8 mouse cellular contexts compared by ENCODE assay signal in the genomic region with DNA sequence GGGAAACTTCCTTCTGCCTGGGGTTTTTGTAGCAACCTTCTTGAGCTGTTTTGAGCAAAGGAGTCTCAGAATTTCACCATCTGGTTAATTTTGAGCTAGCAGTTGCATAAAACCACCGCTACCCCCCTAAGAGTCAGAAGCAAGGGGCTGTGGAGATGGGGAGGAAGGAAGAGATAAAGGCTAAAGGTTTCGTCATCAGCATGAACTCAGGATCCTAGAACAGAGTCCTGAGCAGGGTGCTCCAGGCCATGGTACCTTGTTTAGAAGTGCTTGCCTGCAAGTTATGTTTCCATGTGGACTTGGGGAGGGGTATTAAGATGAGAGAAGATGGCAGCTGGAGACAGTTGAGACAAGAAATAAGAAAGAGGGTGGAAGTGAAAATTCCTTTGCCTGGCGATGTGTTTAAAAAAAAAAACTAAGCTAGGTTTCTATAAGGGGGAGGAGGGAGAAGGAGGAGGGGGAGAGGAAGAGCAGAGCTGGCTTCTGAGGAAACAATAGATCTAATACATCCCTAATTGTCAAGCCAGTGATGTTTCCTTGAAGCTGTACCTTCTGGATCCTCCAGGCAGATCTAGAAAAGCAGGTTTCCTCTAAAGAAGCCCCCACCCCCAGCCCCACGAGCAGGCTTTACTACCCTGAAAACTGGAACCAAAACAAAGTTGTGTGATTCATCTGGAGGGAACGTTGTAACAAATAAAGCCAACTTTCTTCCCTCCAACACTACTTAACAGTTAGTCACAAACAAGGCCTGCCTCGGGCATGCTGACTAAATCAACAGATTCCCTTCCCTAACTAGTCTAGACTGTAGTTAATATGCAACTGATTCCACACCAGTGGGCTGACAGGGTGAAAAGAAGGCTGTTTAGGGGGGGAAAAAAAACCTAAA. TPM values are rescaled to one million over a fixed set of nuclear protein-coding genes. Genes with fewer than 3 reads are reported as not detected.
DNase-seq lines count a peak whose midpoint lies in the region; ATAC-seq and TF ChIP-seq lines count a peak whose summit lies in the region.

No protein-coding gene starts in this region.

- peak overlapping the region; percentile 64 to 100; a peak in 3 of 4 replicates for H3K27ac ChIP-seq in heart, embryonic 14.5 days (replicated peaks in 1 of 2; ENCODE audit: control insufficient read depth in 1 of 2, insufficient read depth in 1 of 2, low read depth in 2 of 2, low read length in 2 of 2)
- H3K27ac ChIP-seq in midbrain, embryonic 11.5 days (ENCODE audit: low read depth, low read length) = peak overlapping the region; percentile 84

- H3K4me2 ChIP-seq in heart, embryonic 14.5 days (ENCODE audit: low read length) = peak overlapping the region; percentile 80
- peak overlapping the region; percentile 72 for H3K4me2 ChIP-seq in midbrain, embryonic 11.5 days

- H3K9ac ChIP-seq in heart, embryonic 14.5 days (ENCODE audit: low read length) = peak overlapping the region; percentile 92
- H3K9ac ChIP-seq in midbrain, embryonic 11.5 days (ENCODE audit: low read length) = peak overlapping the region; percentile 99

- H3K4me1 ChIP-seq in heart, embryonic 14.5 days (ENCODE audit: control insufficient read depth in 2 of 2, insufficient read depth in 2 of 2, low read length in 2 of 2) = peaks cover 10 to 35% of the 10 kb centered on the region in 2 experiments
- peaks cover 7% of the 10 kb centered on the region for H3K4me1 ChIP-seq in midbrain, embryonic 11.5 days (ENCODE audit: control insufficient read depth, insufficient read depth, low read length)

- no peak for TF ChIP-seq CTCF in brain, embryonic 14.5 days (IDR thresholded peaks at IDR 0.05; ENCODE audit: borderline replicate concordance, extremely low read depth, insufficient read depth, insufficient read length)

- no peaks in the 10 kb centered on the region for H3K27me3 ChIP-seq in heart, embryonic 14.5 days (ENCODE audit: control insufficient read depth, insufficient read depth, low read length)
- no peaks in the 10 kb centered on the region for H3K27me3 ChIP-seq in midbrain, embryonic 11.5 days (ENCODE audit: control insufficient read depth, insufficient read depth, low read length)

- ATAC-seq in heart, embryonic 14.5 days (ENCODE audit: insufficient number of reproducible peaks, insufficient read depth, low FRiP score, low read depth) = no peak
- ATAC-seq in midbrain, embryonic 11.5 days (ENCODE audit: low FRiP score) = no peak

- no peaks in the 10 kb centered on the region for H3K36me3 ChIP-seq in heart, embryonic 14.5 days (ENCODE audit: control insufficient read depth, insufficient read depth, low read length)
- no peaks in the 10 kb centered on the region for H3K36me3 ChIP-seq in midbrain, embryonic 11.5 days (ENCODE audit: control insufficient read depth, insufficient read depth, low read length)

- 39% methylated on average over 6 of the region's 6 CpGs for WGBS in heart, embryonic 14.5 days
- 53% methylated on average over 6 of the region's 6 CpGs for WGBS in midbrain, embryonic 11.5 days

- H3K9me3 ChIP-seq in heart, embryonic 14.5 days (ENCODE audit: control insufficient read depth, low read length) = no peaks in the 10 kb centered on the region
- no peaks in the 10 kb centered on the region for H3K9me3 ChIP-seq in midbrain, embryonic 11.5 days (ENCODE audit: control insufficient read depth, low read length)

- TF ChIP-seq POLR2A in brain, embryonic 14.5 days (IDR thresholded peaks at IDR 0.05; ENCODE audit: borderline replicate concordance, extremely low read depth, insufficient read depth, insufficient read length, poor library complexity, severe bottlenecking) = no peak

- peak overlapping the region; percentile 67 to 85; a peak in 3 of 4 replicates for H3K4me3 ChIP-seq in heart, embryonic 14.5 days (ENCODE audit: control insufficient read depth in 1 of 2, insufficient read depth in 1 of 2, low read depth in 1 of 2, low read length in 2 of 2)
- H3K4me3 ChIP-seq in midbrain, embryonic 11.5 days (ENCODE audit: low read depth, low read length) = peak overlapping the region; percentile 72

- peak; percentile 27 to 31 for DNase-seq in layer of hippocampus, postnatal 14 days (ENCODE audit: low spot score in 2 of 2)
- DNase-seq in layer of hippocampus, adult 11-12 months (ENCODE audit: low spot score) = no peak
- peak; percentile 64 for DNase-seq in brain, embryonic 14.5 days (ENCODE audit: low read depth)
- peak; percentile 52 for DNase-seq in kidney, postnatal 10 days
- peak; percentile 85 for DNase-seq in midbrain, embryonic 11.5 days (ENCODE audit: low spot score, missing footprints)
- no peak for DNase-seq in embryo, embryonic 10 days (ENCODE audit: low spot score)
- DNase-seq in gastrocnemius, postnatal 14 days = no peak

- intact Hi-C loops in gastrocnemius, postnatal 14 days (cut with DNase I; ENCODE audit: low total_unique reads) = loop anchor here (10.0 kb wide), 1 partner anchor 84 kb away; no protein-coding TSS in a partner anchor

RNA-seq across cellular contexts. Expression of a gene that starts 3.6 kb away (rescaled TPM):
- total RNA-seq in layer of hippocampus, postnatal 14 days (2021) = 10 to 100 TPM; 56.1 to 56.5 TPM
- polyA plus RNA-seq in brain, embryonic 14.5 days (2012; rRNA removed) = 25.8 and 42.7 TPM in 2 replicates
- 13.0 and 15.6 TPM in 2 replicates for polyA plus RNA-seq in heart, embryonic 14.5 days (2014; fragmentation: Nextera tagmentation; extraction: Ambion mirVana)
- polyA plus RNA-seq in midbrain, embryonic 11.5 days (2014; fragmentation: Nextera tagmentation; extraction: Ambion mirVana) = 30.4 and 32.0 TPM in 2 replicates
- 10 to 100 TPM in 1 of 2 experiments, 1 to 10 TPM in 1; 9.2 to 10.6 TPM for total RNA-seq in gastrocnemius, postnatal 14 days (2021)

Comparison
In these comparisons a context has a peak if more than half of its experiments do, and no peak if none do; other contexts are left out.
1. DNase-seq: peak in layer of hippocampus, postnatal 14 days (2 of 2), brain, embryonic 14.5 days (single experiment), kidney, postnatal 10 days (single experiment) and midbrain, embryonic 11.5 days (single experiment); none in layer of hippocampus, adult 11-12 months (single experiment), embryo, embryonic 10 days (single experiment) and gastrocnemius, postnatal 14 days (single experiment).